Mouse (Mus musculus) cerebellum, adult 11-12 months (tissue): ENCODE data around the gene Fn1.

Experiments
- DNase-seq: peaks from one replicate; pipeline ENCODE4 v3.0.0; 2022

Fn1 gene

DNA sequence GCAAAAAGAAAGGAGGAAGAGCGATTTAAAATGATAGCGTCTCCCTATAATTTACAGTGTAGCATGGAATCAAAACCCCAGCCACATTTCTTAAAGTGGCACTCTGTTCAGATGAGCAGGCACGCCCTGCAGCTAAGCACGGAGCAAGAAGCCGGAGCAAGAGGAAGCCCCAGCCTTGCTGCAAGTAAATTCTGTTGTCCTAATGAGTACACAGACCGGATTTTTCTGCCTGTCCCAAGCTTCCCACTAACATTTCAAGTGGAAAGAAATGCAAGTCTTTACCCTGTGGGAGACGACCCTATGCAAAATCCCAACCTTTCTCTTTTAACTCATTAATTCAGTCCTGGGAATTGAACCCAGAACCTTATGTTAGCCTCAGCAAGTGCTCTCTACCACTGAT lies 4.8 kb downstream of the Fn1 start:
- DNase-seq, result no peak

DNA sequence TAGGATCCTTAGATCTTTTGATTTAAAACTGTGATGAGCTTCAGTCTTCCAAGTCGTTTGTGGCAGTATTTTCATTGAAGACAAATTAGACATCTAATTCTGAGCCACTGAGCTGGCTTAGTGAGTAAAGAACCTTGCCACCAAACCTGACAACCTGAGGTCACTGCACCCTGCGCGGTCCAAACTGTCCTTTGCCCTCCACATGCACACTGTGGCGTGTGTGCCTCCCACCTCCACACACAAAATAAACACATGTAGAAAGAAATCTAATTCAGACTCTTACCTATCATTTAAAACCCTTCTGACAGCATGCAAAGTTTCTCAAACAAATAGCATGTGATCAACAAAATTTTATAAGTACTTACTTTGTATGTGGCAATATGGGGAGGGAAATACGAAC lies 6.2 kb downstream of the Fn1 start:
- DNase-seq, result no peak

GRCm38 (mm10) chr1:71645999-71646398 lies 7.0 kb downstream of the Fn1 start:
- no peak for DNase-seq

DNA sequence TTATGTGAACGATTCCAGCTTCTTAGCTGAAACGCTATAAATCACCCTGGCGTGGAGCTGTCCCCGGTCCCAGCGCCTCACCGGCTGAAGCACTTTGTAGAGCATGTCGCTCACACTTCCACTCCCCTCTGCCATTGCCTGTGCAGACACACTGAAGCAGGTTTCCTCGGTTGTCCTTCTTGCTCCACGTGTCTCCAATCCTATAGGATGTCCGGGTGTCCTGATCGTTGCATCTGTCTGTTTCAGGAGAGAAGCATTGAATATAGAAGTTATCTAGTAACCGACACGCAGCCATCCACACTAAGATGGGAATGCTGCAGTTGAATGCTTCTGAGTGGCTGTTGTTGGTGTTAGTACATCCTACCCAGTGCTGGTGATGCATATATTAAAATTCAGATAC lies 7.5 kb downstream of the Fn1 start:
- no peak for DNase-seq

DNA sequence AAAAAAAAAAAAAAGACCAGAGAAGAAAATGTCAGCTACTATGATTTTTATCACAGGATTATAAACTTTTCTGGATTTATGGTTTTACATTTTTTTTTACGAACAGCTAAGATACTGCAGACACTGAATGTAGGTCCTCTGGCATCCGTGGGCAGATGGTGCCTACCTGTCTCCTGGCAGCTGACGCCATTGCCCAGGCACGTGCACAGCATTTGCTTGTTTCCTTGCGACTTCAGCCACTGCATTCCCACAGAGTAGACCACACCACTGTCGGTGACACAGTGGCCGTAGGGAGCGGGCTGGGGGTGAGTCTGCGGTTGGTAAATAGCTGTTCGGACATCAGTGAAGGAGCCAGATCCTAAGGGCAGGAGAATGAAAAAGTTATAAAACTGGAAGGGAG lies 10.2 kb downstream of the Fn1 start:
- DNase-seq, result no peak

GRCm38 (mm10) chr1:71641206-71641605 lies 11.8 kb downstream of the Fn1 start:
- no peak for DNase-seq

DNA sequence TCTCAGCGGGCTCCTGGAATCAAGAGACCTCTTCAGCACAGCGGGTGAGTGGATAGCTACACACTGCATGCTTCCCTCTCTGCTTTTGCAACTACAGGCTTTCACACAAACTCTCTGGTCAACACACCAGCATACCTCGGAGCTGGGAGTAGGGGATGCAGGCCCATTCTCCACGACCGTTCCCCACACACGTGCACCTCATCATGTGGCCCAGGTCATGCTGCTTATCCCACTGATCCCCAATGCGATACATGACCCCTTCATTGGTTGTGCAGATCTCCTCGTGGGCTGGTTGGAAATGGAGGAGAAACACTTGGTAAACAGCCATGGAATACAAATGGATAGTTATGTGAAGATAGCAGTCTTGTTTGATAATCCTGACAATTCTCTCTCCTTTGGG lies 12.8 kb downstream of the Fn1 start:
- no peak for DNase-seq

GRCm38 (mm10) chr1:71636665-71637064 lies 16.3 kb downstream of the Fn1 start:
- DNase-seq, result no peak

DNA sequence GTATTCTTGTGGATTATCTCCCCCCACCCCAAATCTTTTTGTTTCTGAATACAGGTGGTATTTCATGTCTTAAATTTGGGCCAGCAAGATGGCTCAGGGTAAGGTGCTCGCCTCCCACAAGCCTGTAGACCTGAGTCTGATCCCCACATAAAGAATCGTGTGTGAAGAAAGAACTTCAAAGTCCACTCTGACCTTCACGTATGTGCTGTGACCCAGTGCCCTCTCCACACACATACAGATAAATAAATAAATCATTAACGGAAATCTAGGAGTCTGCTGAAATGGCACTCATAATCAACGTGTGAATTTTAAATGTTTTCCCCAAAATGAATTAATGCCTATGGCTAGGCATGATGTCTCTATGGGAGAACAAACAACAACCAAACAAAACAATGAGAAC lies 16.9 kb downstream of the Fn1 start:
- no peak for DNase-seq

DNA sequence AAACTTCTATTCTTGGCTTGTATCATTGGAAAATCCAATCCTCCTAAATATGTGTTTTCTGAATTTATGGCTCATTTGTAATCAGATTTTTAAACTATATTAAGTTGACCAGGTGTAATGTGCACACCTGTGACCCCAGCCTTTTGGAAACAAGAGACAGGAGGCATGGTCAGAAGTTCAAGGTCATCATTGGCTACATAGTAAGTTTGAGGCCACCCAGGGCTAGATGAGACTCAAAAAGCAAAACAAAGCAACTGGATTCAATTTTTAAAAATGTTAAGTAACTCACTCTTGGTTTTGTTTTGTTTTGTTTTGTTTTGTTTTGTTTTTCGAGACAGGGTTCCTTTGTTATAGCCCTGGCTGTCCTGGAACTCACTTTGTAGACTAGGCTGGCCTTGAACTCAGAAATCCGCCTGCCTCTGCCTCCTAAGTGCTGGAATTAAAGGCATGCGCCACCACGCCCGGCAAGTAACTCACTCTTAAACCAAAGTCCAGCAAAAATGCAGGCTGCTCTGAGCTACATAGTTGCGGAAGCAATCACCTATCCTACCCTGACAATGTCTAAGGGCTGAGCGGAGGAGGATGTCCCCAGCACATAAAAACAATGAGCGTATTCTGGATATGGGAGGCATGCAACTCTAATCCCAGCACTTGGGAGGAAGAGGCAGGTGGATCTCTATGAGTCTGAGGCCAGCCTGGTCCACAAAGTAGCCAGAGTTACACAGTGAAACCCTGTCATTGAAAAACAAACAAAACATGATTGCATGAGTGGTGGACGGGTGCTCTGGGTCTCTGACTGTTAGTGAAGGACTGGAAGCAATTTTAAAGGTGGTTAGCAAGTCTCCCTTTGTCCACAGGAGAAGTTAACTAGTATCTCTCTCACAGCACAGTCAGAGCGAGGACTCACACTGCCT lies 17.6 kb downstream of the Fn1 start:
- DNase-seq, result no peak

DNA sequence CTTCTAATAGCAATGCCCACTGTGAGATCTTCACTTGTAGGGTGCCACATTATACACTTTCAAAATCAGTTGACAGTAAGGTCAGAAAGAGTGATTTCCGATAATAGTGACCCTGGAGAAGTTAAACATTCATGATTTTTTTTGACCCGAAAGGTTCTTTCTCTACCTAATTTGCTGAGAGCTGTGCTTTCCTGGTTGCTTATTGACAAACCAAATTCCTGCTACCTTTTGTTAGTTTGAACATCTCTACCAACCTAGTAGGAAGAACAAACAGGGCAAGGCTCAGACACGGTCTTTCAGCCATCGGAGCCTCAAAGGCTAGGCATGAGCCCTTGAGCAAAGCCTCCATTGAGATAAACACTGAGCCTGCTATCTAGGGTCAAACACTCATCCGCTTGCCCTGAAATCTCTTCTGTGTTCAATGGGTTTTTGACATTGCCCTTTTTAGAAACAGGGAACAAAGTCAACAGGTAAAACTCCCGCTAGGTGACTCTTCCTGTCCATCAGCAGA lies 18.5 kb downstream of the Fn1 start:
- DNase-seq, result no peak

GRCm38 (mm10) chr1:71632387-71632786 lies 20.6 kb downstream of the Fn1 start:
- no peak for DNase-seq

DNA sequence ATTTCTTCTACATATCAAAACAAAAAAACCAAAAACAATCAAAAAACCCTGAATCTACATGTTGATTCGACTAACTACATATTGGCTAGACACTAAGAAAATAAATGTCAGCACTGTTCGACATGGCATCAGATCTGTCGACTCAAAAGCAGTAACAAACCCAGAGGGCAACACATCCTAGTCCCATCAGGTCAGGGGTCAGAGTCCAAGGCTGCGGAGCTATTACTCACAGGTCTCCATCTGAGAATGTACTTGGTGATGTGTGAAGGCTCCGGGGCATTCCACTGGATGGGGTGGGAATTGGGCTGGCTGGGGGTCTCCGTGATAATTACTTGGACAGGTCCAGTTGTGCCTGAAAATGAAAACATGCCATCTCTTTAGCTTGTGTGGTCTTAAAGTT lies 21.2 kb downstream of the Fn1 start:
- no peak for DNase-seq

DNA sequence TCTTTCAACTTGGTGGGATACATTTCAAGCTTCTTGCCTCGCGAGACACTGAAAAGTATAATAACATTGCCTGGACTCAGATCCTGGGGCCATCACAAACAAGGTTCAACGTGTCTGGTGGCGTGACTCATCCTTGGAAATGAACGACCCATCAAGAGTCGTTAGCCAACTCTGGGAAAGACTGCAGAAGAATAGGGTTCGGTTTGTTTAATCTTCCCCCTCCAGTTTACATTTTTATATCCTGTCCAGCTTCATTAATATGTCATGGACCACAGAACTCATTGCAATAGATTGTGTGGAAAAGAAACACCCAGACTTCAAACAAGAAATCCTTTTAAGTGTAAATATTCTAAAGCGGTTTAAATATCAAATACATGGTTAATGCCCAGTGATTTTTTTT lies 22.8 kb downstream of the Fn1 start:
- no peak for DNase-seq

DNA sequence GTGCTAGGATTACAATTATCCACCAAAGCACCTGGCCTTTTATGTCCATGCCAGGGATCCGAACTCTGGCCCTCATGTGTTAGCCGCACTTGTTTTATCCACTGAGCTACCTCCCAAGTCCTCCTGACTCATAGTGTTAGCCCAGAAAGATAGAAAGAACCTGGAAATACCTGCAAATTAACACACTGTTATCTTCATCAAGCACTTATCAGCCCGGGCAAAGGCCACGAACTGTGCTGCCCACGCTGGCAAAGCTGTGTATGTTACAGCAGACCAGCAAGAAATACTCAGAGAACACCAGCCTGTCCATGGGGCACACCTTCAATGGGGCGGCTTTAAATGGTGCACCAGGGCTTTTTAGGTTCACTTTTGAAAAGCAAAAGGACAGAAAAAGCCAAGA lies 29.4 kb downstream of the Fn1 start:
- DNase-seq, result no peak

DNA sequence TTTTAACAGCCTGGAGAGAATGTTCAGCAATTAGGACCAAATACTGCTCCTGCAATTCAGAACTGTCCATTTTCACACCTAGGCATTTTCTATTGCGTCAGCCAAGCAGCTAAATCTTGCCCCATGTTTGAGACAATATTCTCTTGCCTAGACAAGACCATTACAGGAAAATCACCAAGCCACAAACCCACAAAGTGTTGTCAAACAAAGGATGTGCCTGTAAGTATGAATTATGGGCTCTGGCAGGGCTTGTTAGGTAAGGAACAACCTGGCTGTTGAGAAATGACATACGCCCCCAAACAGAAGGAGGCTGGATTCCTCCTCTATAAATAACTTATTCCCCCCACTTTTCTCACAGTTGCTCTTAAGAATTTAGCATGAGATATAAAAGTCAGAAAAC lies 31.5 kb downstream of the Fn1 start:
- no peak for DNase-seq

GRCm38 (mm10) chr1:71614545-71615246 lies 38.3 kb downstream of the Fn1 start:
- no peak for DNase-seq

GRCm38 (mm10) chr1:71612256-71612655 lies 40.7 kb downstream of the Fn1 start:
- no peak for DNase-seq

GRCm38 (mm10) chr1:71609916-71610315 lies 43.1 kb downstream of the Fn1 start:
- no peak for DNase-seq

DNA sequence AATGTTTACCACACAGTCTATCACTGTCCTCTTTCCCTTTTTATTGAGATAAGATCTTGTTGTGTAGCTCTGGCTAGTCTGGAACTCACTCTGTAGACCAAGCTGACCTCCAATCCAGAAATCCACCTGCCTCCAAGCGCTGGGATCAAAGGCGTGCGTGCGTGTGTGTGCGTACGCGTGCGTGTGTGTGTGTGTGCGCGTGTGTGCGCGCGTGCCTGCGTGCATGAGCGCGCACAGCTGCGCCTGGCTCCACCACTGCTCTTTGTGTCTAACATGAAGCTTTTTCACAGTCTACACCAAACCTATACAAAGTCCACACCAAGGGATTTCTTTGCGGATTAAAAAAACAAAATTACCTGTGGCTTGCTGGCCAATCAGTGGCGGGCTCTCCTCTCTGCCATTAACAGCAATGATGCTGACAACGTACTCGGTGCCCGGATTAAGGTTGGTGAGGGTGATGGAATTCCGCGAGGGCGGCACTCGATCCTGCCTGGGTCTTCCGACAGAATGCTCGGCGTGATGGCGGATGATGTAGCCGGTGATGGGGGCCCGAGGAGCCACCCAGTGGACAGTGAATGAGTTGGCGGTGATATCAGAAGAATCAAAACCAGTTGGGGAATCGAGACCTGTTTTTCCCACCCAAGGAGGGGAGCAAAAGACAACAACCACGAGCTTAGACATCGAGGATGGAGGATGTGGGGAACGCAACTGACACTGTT lies 43.8 kb downstream of the Fn1 start:
- no peak for DNase-seq

- DNase-seq, result no peak
Measured at GRCm38 (mm10) chr1:71606600-71607325, 46.2 kb downstream of the Fn1 start.

DNA sequence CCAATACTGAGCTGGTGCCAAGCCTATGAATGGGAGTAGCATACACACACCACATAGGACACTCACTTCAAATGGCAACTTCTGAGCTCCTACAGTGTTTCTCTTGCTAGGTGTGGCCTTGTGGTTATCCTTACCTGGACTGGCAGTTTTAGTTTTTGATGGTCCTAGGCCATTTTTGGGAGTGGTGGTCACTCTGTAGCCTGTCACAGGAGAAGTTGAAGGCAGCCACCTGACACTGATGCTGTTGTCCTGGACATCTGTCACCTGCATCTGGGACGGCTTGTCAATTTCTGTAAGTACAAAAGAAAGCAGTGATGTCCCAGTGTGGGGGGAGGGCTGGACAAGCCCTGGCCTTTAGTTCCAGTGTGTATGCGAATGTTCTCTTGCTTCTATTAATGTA lies 47.2 kb downstream of the Fn1 start:
- DNase-seq, result no peak

DNA sequence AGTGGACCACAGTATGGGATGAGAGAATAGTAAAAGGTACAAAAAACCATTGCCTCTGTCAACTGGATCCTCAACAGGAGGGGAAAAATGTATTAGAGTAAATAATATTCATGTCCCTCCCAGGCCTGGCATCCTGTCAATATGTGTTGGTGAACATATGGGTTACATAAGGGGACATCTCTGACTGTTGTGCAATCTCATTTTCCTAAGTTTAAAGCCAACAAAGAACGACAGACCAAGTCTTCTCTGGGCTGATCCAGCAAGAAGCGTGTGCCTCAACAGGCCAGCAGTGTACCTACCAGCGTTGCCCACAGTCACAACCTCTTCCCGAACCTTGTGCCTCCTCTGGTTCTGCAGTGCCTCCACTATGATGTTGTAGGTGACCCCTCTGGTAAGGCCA lies 57.6 kb downstream of the Fn1 start:
- DNase-seq, result no peak
